Mouse (Mus musculus): ENCODE results near the gene Cdkl1.

- no peak for TF ChIP-seq CTCF (conservative IDR thresholded peaks at IDR 0.05 in 1 of 2, IDR thresholded peaks at IDR 0.05 in 1 of 2; ENCODE audit: low read depth in 2 of 2, low read length in 2 of 2)
- no peak for TF ChIP-seq E2F4 (IDR thresholded peaks at IDR 0.05; ENCODE audit: insufficient replicate concordance, low read depth, low read length)
- TF ChIP-seq POLR2A (IDR thresholded peaks at IDR 0.05; ENCODE audit: low read depth, low read length), result no peak
- TF ChIP-seq SMC3 (IDR thresholded peaks at IDR 0.05; ENCODE audit: low read depth, low read length), result no peak
- TF ChIP-seq TBP (conservative IDR thresholded peaks at IDR 0.05; ENCODE audit: low read depth, low read length), result no peak
Observed at GRCm38 (mm10) chr12:69751864-69752341, 39.2 kb downstream of the Cdkl1 start.
